Mouse (Mus musculus): ENCODE data around the gene Wdtc1. TPM values are rescaled to one million over a fixed set of nuclear protein-coding genes. Genes with fewer than 3 reads are reported as not detected.
A peak's percentile ranks its signal among the peaks of the same experiment; 100 is the strongest.

Gene Wdtc1
- total and polyA plus RNA-seq, 3 experiments, result 7.1 to 53.4 (median 32.3) TPM

- H3K4me3 ChIP-seq (ENCODE audit: low read depth, low read length), result peak overlapping the region; percentile 64; the same call in 1 of the 2 replicates
- H3K36me3 ChIP-seq (replicated peaks), result peaks cover 62% of the 10 kb centered on the region
- no peaks in the 10 kb centered on the region for H3K27me3 ChIP-seq (ENCODE audit: insufficient read depth, low read length)
- no peak for DNase-seq (ENCODE audit: low spot score)
- no peak for ATAC-seq (ENCODE audit: extremely low read depth, insufficient number of reproducible peaks, low FRiP score, poor library complexity, severe bottlenecking)
- TF ChIP-seq CTCF (IDR thresholded peaks at IDR 0.05; ENCODE audit: low read depth, low read length) (no peak), GATA1 (IDR thresholded peaks at IDR 0.05; ENCODE audit: borderline replicate concordance, low read length) (no peak), TAL1 (conservative IDR thresholded peaks at IDR 0.05; ENCODE audit: low read depth, low read length) (no peak), POLR2AphosphoS5 (IDR thresholded peaks at IDR 0.05; ENCODE audit: insufficient replicate concordance, low read depth, low read length) (no peak)
- peaks cover 74% of the 10 kb centered on the region for H3K4me1 ChIP-seq (ENCODE audit: insufficient read depth, low read depth, low read length)
- H3K9me3 ChIP-seq (replicated peaks), result no peaks in the 10 kb centered on the region
These were observed 25.7 kb upstream of the Wdtc1 start for GRCm38 (mm10) chr4:133379046-133379347.

DNA sequence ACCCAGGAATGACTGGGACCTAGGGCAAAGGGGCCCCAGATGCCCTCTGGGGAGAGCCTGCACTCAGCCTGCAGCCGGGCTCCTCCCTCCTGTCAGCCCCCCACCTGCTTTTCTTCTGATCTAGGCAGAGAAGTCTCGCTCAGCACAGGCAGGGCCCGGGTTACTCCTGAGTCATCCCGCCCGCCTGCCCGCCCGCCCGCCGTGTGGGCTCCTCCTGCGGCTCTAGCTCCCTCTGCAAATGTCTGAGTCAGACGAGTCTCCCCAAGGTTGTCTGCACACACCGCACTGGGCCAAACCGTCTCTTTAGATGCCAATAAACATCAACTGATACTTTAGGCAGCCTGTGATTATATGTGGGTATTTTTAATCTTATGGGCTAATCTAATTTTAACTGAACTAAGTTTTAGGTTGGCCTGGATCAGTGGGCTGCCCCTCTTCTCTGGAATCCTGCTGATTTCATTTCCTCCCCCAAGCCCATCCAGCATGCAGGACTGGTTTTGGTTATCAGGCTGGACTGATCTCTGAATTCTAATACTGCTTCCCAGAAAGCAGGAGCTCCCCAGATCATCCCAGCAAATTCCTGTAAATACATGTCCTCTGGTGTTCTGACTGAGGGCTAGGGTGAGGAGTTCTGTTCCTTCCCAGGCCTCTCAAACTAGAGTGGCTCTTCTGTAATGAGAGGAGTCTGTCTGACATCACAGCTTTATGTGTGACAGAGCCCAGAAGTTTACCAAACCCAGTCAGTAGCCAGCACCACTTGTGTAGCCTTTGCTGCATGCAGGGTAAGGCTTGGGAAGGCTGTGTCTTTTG is 25.2 kb upstream of the Wdtc1 start:
- peak; percentile 64 for DNase-seq (ENCODE audit: low spot score)
- peaks cover 63% of the 10 kb centered on the region for H3K36me3 ChIP-seq (replicated peaks)

DNA sequence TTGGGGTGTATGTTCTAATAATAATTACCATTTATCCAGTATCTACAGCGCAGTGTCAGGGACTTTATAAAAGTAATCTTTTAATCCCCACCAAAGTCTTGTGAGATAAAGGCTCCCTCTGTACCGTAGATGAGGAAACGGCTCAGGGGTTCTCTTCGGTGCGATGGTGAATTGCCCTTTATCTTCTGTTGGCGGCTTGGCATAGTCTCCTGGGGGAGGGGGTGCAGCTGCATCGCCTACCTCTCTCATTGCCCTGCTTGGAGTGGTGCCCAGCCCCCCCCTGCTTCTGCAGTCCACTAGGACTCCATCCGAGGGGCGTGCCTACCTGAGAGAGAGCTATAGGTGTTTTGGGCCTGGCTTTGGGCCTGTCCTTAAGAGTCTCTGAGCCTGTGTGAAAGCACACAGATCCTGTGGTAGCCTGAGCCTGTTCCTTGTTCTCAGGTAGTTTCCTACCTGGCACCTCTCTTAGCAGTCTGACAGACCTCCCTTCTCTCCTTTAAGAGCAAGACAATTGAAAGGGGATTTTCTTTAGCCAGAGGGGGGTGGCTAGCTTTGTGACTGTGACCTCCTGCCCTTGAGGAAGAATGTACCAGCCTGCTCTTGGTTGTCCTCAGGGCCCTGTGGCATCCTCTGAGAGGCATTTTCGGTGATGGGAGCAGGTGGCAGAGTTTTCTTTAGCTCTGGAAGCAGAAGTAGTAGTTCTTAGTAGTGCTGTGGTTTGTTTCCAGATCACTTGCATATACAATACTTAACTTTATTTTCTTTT is 22.7 kb upstream of the Wdtc1 start:
- ATAC-seq (ENCODE audit: extremely low read depth, insufficient number of reproducible peaks, low FRiP score, poor library complexity, severe bottlenecking) (peak; percentile 35; the same call in 1 of the 2 replicates), DNase-seq (ENCODE audit: low spot score) (no peak)
- peak overlapping the region; percentile 61; the same call in 1 of the 2 replicates for H3K4me3 ChIP-seq (ENCODE audit: low read depth, low read length)
- no peaks in the 10 kb centered on the region for H3K9me3 ChIP-seq (replicated peaks)
- peaks cover 69% of the 10 kb centered on the region for H3K36me3 ChIP-seq (replicated peaks)
- peaks cover 95% of the 10 kb centered on the region for H3K4me1 ChIP-seq (ENCODE audit: insufficient read depth, low read depth, low read length)
- no peak for TF ChIP-seq POLR2AphosphoS5 (IDR thresholded peaks at IDR 0.05; ENCODE audit: insufficient replicate concordance, low read depth, low read length)
- TF ChIP-seq GATA2 (IDR thresholded peaks at IDR 0.05; ENCODE audit: borderline replicate concordance, low read depth, low read length), result no peak
- no peak; the same call in 1 of the 2 replicates for TF ChIP-seq TAL1 (conservative IDR thresholded peaks at IDR 0.05; ENCODE audit: low read depth, low read length)
- no peak for TF ChIP-seq CTCF (IDR thresholded peaks at IDR 0.05; ENCODE audit: low read depth, low read length)
- no peak for TF ChIP-seq GATA1 (IDR thresholded peaks at IDR 0.05; ENCODE audit: borderline replicate concordance, low read length)
- H3K27me3 ChIP-seq (ENCODE audit: insufficient read depth, low read length), result no peaks in the 10 kb centered on the region

More for the DNA sequence above, 25.2 kb upstream of the Wdtc1 start:
- Histone ChIP-seq H3K4me3 (ENCODE audit: low read depth, low read length) (peak overlapping the region; percentile 64; the same call in 1 of the 2 replicates), H3K27me3 (ENCODE audit: insufficient read depth, low read length) (no peaks in the 10 kb centered on the region), H3K9me3 (replicated peaks) (no peaks in the 10 kb centered on the region), H3K4me1 (ENCODE audit: insufficient read depth, low read depth, low read length) (peaks cover 80% of the 10 kb centered on the region)
- no peak for TF ChIP-seq POLR2AphosphoS5 (IDR thresholded peaks at IDR 0.05; ENCODE audit: insufficient replicate concordance, low read depth, low read length)
- no peak for TF ChIP-seq GATA2 (IDR thresholded peaks at IDR 0.05; ENCODE audit: borderline replicate concordance, low read depth, low read length)
- TF ChIP-seq TAL1 (conservative IDR thresholded peaks at IDR 0.05; ENCODE audit: low read depth, low read length), result no peak
- TF ChIP-seq CTCF (IDR thresholded peaks at IDR 0.05; ENCODE audit: low read depth, low read length), result no peak
- TF ChIP-seq GATA1 (IDR thresholded peaks at IDR 0.05; ENCODE audit: borderline replicate concordance, low read length), result no peak
- ATAC-seq (ENCODE audit: extremely low read depth, insufficient number of reproducible peaks, low FRiP score, poor library complexity, severe bottlenecking), result peak; percentile 71

- ATAC-seq (ENCODE audit: extremely low read depth, insufficient number of reproducible peaks, low FRiP score, poor library complexity, severe bottlenecking) (no peak), DNase-seq (ENCODE audit: low spot score) (no peak)
- Histone ChIP-seq H3K4me1 (ENCODE audit: insufficient read depth, low read depth, low read length) (peaks cover 87% of the 10 kb centered on the region), H3K27me3 (ENCODE audit: insufficient read depth, low read length) (no peaks in the 10 kb centered on the region), H3K36me3 (replicated peaks) (peaks cover 62% of the 10 kb centered on the region), H3K4me3 (ENCODE audit: low read depth, low read length) (no peak overlapping the region; the same call in 1 of the 2 replicates), H3K9me3 (replicated peaks) (no peaks in the 10 kb centered on the region)
- no peak for TF ChIP-seq CTCF (IDR thresholded peaks at IDR 0.05; ENCODE audit: low read depth, low read length)
- no peak for TF ChIP-seq GATA2 (IDR thresholded peaks at IDR 0.05; ENCODE audit: borderline replicate concordance, low read depth, low read length)
- no peak for TF ChIP-seq POLR2AphosphoS5 (IDR thresholded peaks at IDR 0.05; ENCODE audit: insufficient replicate concordance, low read depth, low read length)
- no peak for TF ChIP-seq TAL1 (conservative IDR thresholded peaks at IDR 0.05; ENCODE audit: low read depth, low read length)
- no peak for TF ChIP-seq GATA1 (IDR thresholded peaks at IDR 0.05; ENCODE audit: borderline replicate concordance, low read length)
These were observed 20.7 kb upstream of the Wdtc1 start for GRCm38 (mm10) chr4:133374011-133374410.

DNA sequence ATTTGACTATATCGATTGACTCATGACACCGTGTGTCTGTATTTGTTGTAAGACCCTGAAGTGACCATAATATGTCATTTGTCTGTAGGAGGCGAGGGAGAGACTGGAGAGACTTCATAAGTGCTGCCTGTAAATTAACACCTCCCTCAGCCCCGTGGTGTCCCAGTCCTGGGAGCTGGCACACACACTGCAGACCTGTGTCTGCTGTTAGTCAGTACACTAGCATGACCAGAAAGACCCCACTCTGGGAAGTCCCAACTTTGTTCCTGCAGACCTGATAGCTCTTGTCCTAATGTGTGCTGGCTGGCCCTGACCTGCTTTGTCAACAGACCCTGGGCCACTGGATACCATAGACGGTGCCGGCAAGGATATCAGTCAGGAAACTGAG is 19.0 kb upstream of the Wdtc1 start:
- Histone ChIP-seq H3K27me3 (ENCODE audit: insufficient read depth, low read length) (no peaks in the 10 kb centered on the region), H3K36me3 (replicated peaks) (peaks cover 55% of the 10 kb centered on the region), H3K4me1 (ENCODE audit: insufficient read depth, low read depth, low read length) (peaks cover 70% of the 10 kb centered on the region), H3K9me3 (replicated peaks) (no peaks in the 10 kb centered on the region), H3K4me3 (ENCODE audit: low read depth, low read length) (peak overlapping the region; percentile 88; the same call in 1 of the 2 replicates)
- TF ChIP-seq GATA2 (IDR thresholded peaks at IDR 0.05; ENCODE audit: borderline replicate concordance, low read depth, low read length) (no peak), CTCF (IDR thresholded peaks at IDR 0.05; ENCODE audit: low read depth, low read length) (no peak), TAL1 (conservative IDR thresholded peaks at IDR 0.05; ENCODE audit: low read depth, low read length) (no peak), POLR2AphosphoS5 (IDR thresholded peaks at IDR 0.05; ENCODE audit: insufficient replicate concordance, low read depth, low read length) (no peak)
- no peak for DNase-seq (ENCODE audit: low spot score)
- ATAC-seq (ENCODE audit: extremely low read depth, insufficient number of reproducible peaks, low FRiP score, poor library complexity, severe bottlenecking), result no peak

Data from G1E (cell line).